Mouse (Mus musculus) megakaryocyte, embryonic 14.5 days (primary cell): Measurements from ENCODE around the gene Stard3. TPM values are rescaled to one million over a fixed set of nuclear protein-coding genes. Genes with fewer than 3 reads are reported as not detected.

Experiments used
- H3K27me3 ChIP-seq: replicated peaks from 2 replicates; pipeline ENCODE3; 2012; ENCODE audit warnings: inconsistent platforms
- H3K36me3 ChIP-seq: replicated peaks from 2 replicates; pipeline ENCODE3; 2012; ENCODE audit warnings: low read length, inconsistent platforms, mixed read lengths
- H3K4me1 ChIP-seq: 2 replicates; pipeline ENCODE4 v1.6.1; 2012; ENCODE audit warnings: inconsistent platforms
- H3K4me3 ChIP-seq: replicated peaks from 2 replicates; pipeline ENCODE3; 2012; ENCODE audit warnings: moderate library complexity, mild to moderate bottlenecking, inconsistent platforms
- H3K9me3 ChIP-seq: 2 replicates; pipeline ENCODE4 v1.6.1; 2012; ENCODE audit warnings: inconsistent platforms
- FLI1 ChIP-seq: IDR thresholded peaks from 2 replicates; pipeline ENCODE4 v1.6.1; 2012; ENCODE audit warnings: low read length, inconsistent platforms, mixed read lengths
- GATA1 ChIP-seq: IDR thresholded peaks from 3 replicates; pipeline ENCODE4 v1.6.1; 2012; ENCODE audit warnings: mixed read lengths, low read length, inconsistent platforms, borderline replicate concordance
- polyA plus RNA-seq: library from polyadenylated mRNA; stranded (reverse); fragments of >175 nt; gene quantifications from 2 replicates; pipeline ENCODE4 v1.2.3, GENCODE M21; 2012; ENCODE audit warnings: low replicate concordance; ENCODE audit not compliant: insufficient read depth

Stard3 gene
- polyA plus RNA-seq, 1 experiment = 23.5 TPM

- TF ChIP-seq FLI1 (no peak), GATA1 (no peak)
- no peaks in the 10 kb centered on the region for H3K36me3 ChIP-seq
- peaks cover 98% of the 10 kb centered on the region for H3K27me3 ChIP-seq
- no peaks in the 10 kb centered on the region for H3K9me3 ChIP-seq
- no peak overlapping the region for H3K4me3 ChIP-seq
- H3K4me1 ChIP-seq = no peaks in the 10 kb centered on the region
Measured at GRCm38 (mm10) chr11:98321677-98322003, 36.5 kb upstream of the Stard3 start.

- Histone ChIP-seq H3K4me1 (peaks cover 4% of the 10 kb centered on the region), H3K27me3 (peaks cover 98% of the 10 kb centered on the region), H3K9me3 (no peaks in the 10 kb centered on the region), H3K4me3 (no peak overlapping the region), H3K36me3 (no peaks in the 10 kb centered on the region)
- TF ChIP-seq FLI1 = no peak
- TF ChIP-seq GATA1 = no peak
Measured at GRCm38 (mm10) chr11:98322159-98322558, 36.0 kb upstream of the Stard3 start.

DNA sequence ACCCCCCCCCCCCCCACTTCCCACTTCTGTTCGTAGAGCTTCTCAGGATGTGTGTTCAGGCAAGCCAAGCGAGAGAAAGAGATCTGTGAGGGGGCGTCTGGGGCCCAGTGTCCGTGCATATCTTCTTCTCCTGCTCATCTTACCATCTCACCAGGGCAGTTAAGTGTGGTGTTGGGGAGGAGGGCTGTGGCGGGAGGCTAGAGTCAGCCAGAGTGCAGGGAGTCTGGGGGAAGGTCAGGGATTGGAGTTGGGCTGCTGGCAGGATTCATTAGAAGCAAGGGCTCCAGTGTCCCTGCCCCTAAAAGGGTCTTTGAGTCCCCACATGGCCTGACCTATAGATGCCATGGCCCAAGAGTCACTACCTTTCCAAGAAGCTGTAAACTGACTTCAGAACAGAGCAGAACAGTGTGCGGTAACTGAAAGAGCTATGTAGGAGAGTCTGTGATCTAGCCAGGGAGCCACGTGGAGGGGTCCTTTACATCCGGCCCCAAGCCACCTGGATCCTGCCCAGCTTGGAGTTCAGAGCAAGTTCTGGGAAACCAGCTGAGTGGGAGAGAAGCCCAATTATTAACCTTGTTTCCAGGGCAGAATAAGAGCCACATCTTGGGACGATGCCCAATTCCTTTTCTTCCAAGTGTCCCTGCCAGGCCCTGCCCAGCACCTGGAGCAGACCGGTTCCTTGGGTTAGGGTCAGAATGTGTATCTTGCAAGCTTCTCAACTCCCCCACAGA lies 34.9 kb upstream of the Stard3 start:
- Histone ChIP-seq H3K9me3 (no peaks in the 10 kb centered on the region; the same call in 1 of the 2 replicates), H3K4me3 (no peak overlapping the region), H3K36me3 (no peaks in the 10 kb centered on the region), H3K4me1 (peaks cover 15% of the 10 kb centered on the region), H3K27me3 (peaks cover 98% of the 10 kb centered on the region)
- TF ChIP-seq FLI1 (no peak), GATA1 (no peak)

GRCm38 (mm10) chr11:98323933-98324332 lies 34.2 kb upstream of the Stard3 start:
- H3K27me3 ChIP-seq = peaks cover 98% of the 10 kb centered on the region
- H3K36me3 ChIP-seq = no peaks in the 10 kb centered on the region
- no peak overlapping the region for H3K4me3 ChIP-seq
- TF ChIP-seq GATA1 (no peak), FLI1 (no peak)
- peaks cover 18% of the 10 kb centered on the region for H3K4me1 ChIP-seq
- no peaks in the 10 kb centered on the region; the same call in 1 of the 2 replicates for H3K9me3 ChIP-seq

DNA sequence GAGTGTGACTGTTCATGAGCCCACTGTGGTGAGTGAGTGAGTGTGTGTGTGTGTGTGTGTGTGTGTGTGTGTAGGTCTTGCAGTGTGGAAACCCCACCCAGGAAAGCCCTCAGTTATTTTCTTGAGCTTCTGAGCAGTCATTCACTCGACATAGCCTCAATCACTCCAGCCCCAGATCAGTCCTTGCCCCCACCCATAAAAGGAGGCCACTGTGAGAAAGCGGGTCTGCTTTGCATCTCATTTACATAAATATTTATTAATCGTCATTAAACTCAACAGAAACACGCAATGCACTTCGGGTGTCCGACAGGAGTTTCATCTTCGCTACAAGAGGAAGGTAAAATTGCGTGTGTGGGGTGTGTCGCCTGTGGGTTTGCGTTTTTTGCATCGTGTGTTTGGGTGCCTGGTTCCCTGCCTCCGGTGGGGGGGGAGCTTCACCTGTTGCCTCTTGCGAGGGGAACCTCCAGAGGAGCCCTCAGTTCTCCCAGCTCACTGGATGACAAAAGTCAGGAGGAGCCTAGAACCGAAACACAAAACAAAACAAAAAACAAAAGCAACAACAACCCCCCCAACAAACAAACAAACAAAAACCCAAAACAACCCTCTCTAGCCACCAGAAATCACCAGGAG lies 32.9 kb upstream of the Stard3 start:
- Histone ChIP-seq H3K4me3 (no peak overlapping the region), H3K27me3 (peaks cover 98% of the 10 kb centered on the region), H3K4me1 (peaks cover 18% of the 10 kb centered on the region), H3K36me3 (no peaks in the 10 kb centered on the region), H3K9me3 (no peaks in the 10 kb centered on the region; the same call in 1 of the 2 replicates)
- no peak for TF ChIP-seq GATA1
- no peak for TF ChIP-seq FLI1

DNA sequence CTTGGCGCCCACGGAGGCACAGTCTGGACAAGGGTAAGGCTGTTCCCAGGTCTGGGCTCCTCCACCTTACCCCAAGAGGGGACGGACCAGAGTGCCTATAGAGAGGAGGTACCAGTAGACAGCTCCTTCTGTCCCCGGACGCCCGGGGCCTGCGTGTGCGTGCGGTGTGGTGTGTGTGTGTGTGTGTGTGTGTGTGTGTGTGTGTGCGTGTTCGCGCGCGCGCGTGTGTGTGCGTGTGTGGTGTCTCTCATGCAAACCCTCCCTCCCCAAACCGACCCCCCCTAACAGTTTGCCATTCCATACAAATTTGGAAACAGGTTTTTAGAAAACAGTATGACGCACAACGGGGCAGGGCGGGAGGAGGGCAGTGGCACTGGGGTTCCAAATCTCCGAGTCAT lies 32.3 kb upstream of the Stard3 start:
- TF ChIP-seq GATA1 (no peak), FLI1 (no peak)
- H3K4me1 ChIP-seq = peaks cover 18% of the 10 kb centered on the region
- no peaks in the 10 kb centered on the region for H3K36me3 ChIP-seq
- no peak overlapping the region for H3K4me3 ChIP-seq
- no peaks in the 10 kb centered on the region; the same call in 1 of the 2 replicates for H3K9me3 ChIP-seq
- peaks cover 98% of the 10 kb centered on the region for H3K27me3 ChIP-seq

- peaks cover 98% of the 10 kb centered on the region for H3K27me3 ChIP-seq
Measured at GRCm38 (mm10) chr11:98326741-98327135, 31.4 kb upstream of the Stard3 start.

GRCm38 (mm10) chr11:98327136-98328030 lies 30.8 kb upstream of the Stard3 start:
- Histone ChIP-seq H3K36me3 (no peaks in the 10 kb centered on the region), H3K27me3 (peaks cover 98% of the 10 kb centered on the region), H3K4me1 (peaks cover 18% of the 10 kb centered on the region), H3K4me3 (peak overlapping the region; percentile 59), H3K9me3 (no peaks in the 10 kb centered on the region; the same call in none of the 2 replicates)
- TF ChIP-seq FLI1 (no peak), GATA1 (no peak)

More at GRCm38 (mm10) chr11:98326741-98327135, 31.4 kb upstream of the Stard3 start:
- Histone ChIP-seq H3K9me3 (no peaks in the 10 kb centered on the region; the same call in 1 of the 2 replicates), H3K36me3 (no peaks in the 10 kb centered on the region), H3K4me3 (no peak overlapping the region), H3K4me1 (peaks cover 18% of the 10 kb centered on the region)
- TF ChIP-seq GATA1 (no peak), FLI1 (no peak)

DNA sequence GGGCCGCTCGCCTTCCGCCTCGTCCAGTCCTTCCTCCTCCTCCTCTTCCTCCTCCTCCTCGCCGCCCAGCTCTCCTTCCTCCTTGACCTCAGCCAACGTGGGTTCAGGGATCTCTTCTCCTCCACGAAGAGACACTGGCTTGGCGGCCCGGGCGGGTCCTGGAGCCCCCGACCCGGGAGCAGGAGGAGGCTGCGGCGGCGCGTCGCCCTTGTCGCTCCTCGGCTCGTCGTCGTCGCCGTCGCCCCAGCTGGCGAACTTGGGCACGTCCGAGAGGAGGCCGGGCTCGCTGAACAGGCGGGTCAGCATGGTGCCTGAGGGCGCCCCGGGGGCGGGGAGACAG lies 30.2 kb upstream of the Stard3 start:
- Histone ChIP-seq H3K36me3 (no peaks in the 10 kb centered on the region), H3K4me3 (peak overlapping the region; percentile 59), H3K27me3 (peaks cover 98% of the 10 kb centered on the region), H3K9me3 (no peaks in the 10 kb centered on the region; the same call in none of the 2 replicates), H3K4me1 (peaks cover 18% of the 10 kb centered on the region)
- TF ChIP-seq GATA1 (no peak), FLI1 (no peak)
